Mouse (Mus musculus) yolk sac, embryonic 10.5 days (tissue): ENCODE results near the gene Il25.
"Not testable (repeated sequence)": the region's sequence is repeated elsewhere in the genome, so short reads cannot be mapped to it uniquely, and the experiment has no call there.

Source experiments
- DNase-seq: peaks from one replicate; pipeline ENCODE4 v3.0.0-alpha.2; 2017; ENCODE audit warnings: low spot score

Gene Il25

DNA sequence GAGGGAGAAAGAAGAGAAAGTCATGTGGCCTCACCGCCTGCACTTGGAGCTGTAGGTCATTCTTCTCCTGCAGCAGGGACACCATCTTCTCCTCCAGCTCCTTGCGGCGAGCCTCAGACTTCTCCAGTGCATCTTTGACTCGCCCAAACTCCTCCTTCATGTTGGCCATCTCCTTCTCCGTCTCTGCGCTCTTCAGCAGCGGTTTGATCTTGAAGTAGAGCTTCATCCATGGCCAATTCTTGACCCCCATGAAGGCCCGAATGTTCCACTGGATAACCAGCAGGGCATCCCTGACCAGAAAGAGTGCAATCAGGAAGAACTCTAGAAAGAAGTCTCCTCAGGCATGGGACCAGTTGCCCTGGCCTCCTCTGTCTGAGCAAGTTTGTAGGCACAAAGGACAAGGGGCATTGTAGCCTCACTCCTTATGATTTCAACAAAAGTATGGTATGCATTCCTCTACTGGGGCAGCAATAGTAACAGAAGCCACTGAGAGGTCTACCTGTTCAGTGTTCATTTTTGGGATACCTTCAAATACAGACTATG lies 21.2 kb downstream of the Il25 start:
- DNase-seq: no peak

- DNase-seq: no peak
Measured at GRCm38 (mm10) chr14:54954474-54954873, 22.0 kb downstream of the Il25 start.

- no peak for DNase-seq
Measured at GRCm38 (mm10) chr14:54955481-54955880, 23.0 kb downstream of the Il25 start.

GRCm38 (mm10) chr14:54956533-54956932 lies 24.0 kb downstream of the Il25 start:
- DNase-seq: no peak

DNA sequence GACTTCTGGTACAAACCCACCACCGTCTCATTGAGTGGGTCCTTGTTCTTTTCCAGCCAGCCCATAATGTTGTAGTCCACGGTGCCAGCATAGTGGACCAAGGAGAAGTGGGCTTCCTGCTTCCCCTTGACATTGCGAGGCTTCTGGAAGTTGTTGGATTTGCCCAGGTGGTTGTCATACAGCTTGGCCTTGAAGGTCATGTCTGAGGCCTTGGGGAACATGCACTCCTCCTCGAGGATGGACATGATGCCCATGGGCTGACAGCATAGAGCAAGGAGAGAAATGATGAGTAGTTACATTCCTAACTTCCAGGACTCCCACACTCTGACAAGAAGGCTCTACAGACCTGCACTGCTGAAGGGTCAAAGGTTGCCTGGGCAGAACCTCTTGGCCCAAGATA lies 26.0 kb downstream of the Il25 start:
- DNase-seq: no peak

DNA sequence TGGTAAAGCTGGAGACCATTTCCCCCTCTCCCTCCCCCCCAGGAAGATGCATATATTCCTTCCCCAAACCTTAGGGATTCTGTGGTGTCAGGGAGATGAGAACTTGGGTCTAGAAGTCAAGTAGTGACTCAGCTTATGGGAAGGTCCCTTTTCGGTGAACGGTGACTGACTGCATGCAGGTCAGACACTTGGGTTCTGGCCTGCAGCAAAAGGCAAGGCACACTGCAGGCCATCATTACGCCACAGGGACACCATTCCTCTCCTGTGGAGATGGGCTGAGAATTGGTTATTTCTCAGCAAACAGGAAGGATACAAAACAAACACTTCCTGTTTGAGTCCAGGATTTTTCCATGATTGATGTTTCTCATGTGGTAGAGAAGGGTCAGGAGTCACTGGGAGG lies 26.7 kb downstream of the Il25 start:
- no peak for DNase-seq

GRCm38 (mm10) chr14:54959853-54960613 lies 27.5 kb downstream of the Il25 start:
- not testable (repeated sequence) for DNase-seq

DNA sequence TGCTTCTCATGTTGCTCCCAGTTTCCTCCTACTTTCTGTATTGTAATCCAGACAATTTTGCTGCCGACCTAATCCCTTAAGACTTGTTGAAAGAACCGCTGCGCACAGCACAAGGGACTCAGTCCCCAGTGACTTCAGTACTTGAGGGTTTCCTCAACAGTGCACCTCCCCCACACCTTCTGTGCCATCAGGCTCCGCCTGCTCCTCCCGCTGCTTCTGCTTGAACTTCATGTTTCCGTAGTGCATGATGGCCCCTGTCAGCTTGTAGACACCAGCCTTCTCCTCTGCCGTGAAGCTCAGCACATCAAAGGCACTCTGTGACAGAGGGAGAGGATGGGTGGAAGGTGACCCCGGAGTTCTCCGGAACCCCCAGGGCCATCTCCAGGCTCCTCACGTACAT lies 28.3 kb downstream of the Il25 start:
- no peak for DNase-seq

DNA sequence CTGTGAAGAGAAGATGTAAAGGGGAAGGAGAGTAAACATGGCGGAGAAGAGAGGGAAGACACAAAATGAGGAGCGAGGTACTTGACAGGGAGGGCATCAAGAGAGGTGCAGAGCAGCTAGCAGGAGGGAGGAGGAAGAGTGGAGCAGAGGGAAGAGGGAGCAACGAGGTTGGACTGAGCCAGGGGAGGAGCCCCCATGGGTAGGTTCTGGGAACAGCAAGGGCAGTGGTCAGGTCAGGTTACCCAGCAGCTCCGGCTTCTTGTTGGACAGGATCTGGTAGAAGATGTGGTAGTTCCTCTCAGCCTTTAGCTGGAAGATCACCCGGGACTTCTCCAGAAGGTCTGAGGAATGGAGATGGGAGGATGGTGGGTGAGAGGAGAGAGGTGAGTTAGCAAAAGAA lies 29.0 kb downstream of the Il25 start:
- no peak for DNase-seq

- no peak for DNase-seq
Measured at GRCm38 (mm10) chr14:54962714-54963113, 30.2 kb downstream of the Il25 start.

DNA sequence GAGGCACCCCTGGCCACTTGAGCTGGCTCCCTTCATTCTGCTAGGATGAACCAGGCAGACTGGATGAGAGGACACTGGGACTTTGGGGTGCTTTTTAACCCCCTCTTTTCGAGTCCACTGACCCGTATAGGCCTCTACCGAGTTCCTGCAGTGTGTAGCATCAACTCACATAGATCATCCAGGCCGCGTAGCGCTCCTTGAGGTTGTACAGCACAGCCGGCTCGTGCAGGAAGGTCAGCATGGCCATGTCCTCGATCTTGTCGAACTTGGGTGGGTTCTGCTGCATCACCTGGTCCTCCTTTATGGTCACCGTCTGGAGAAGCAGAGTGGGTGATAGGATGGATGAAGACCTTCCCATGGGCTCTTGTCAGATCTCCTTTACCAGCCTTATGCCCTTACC lies 31.2 kb downstream of the Il25 start:
- DNase-seq: no peak

GRCm38 (mm10) chr14:54965044-54965443 lies 32.5 kb downstream of the Il25 start:
- no peak for DNase-seq

- no peak for DNase-seq
Measured at GRCm38 (mm10) chr14:54965631-54966030, 33.1 kb downstream of the Il25 start.

GRCm38 (mm10) chr14:54966320-54966977 lies 34.0 kb downstream of the Il25 start, which contains the start of gene Myh6:
Gene Myh6 (minus strand): TSS chr14:54966927.
- DNase-seq: no peak

- DNase-seq: no peak
Measured at GRCm38 (mm10) chr14:54967874-54968273, 35.4 kb downstream of the Il25 start.

GRCm38 (mm10) chr14:54968344-54968743 lies 35.8 kb downstream of the Il25 start:
- no peak for DNase-seq

GRCm38 (mm10) chr14:54972786-54973185 lies 40.3 kb downstream of the Il25 start:
- not testable (repeated sequence) for DNase-seq

DNA sequence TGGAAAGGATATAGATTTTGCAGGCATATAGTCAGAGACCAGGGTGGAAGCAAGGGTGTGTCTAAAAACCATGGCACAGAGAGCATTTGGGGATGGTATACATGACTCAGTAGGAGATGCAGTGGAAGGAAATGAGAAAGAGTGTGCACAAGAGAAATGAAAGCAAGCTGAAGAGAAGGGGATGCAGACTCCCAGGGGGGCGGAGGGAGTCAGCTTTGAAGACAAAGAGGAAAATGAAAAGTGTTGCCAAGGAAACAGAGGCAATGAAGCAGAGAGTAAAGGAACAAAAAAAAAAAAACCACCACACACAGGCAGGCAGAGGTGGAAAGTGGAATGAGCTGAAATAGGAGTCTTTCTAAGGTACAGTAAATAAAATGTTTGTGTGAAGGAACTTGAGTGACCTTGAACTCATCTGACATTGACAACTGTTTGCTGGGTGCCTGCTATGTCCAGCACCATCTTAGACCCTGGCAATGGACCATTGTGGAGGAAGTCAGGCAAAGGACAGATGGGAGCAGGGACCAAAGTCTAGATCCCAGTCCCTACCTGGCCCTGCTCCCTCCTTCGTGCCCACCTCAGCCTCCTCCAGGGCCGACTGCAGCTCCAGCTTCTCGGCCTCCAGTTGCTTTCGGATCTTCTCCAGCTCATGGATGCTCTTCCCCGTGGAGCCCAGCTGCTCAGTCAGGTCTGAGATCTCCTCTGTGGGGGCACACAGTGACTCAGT lies 41.7 kb downstream of the Il25 start:
- no peak for DNase-seq

- DNase-seq: no peak
Measured at GRCm38 (mm10) chr14:54976633-54977032, 44.1 kb downstream of the Il25 start, which contains the start of gene Gm17428. Gene Gm17428 (plus strand): TSS chr14:54976933.

DNA sequence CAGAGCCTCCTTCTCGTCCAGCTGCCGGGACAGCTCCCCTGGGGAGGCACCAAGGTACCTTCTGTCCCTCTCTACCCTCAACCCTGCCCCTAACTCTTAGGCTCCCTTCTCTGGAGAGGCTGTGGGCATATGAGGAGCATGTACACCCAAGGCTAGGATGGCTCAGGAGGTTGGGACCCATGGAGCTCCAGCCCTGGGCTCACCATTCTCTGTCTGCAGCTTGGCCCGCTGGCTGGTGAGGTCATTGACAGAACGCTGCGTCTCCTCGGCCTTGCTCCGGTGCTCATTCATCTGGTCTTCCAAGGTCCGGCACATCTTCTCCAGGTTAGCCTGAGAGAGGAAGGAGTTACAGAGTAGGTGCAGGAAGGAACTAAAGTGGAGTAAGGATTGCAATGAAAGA lies 46.2 kb downstream of the Il25 start:
- no peak for DNase-seq

GRCm38 (mm10) chr14:54981934-54982333 lies 49.4 kb downstream of the Il25 start:
- no peak for DNase-seq
